29 mouse cellular contexts compared by ENCODE assay signal in genomic region chr2:151716318-151717055, GRCm38 (mm10). TPM values are rescaled to one million over a fixed set of nuclear protein-coding genes. Genes with fewer than 3 reads are reported as not detected.
DNase-seq lines count a peak whose midpoint lies in the region; ATAC-seq and TF ChIP-seq lines count a peak whose summit lies in the region.
"Had no signal": no experiment of that assay in that cellular context is flagged by ENCODE, and none has a peak within 500 bp of the region (broad histone marks: within the 10 kb centered on the region; RNA-seq: fewer than 3 reads in every experiment).

No protein-coding gene starts in this region.

- H3K4me3 ChIP-seq in kidney, postnatal 0 days (replicated peaks; ENCODE audit: low read depth, low read length), result no peak overlapping the region
- no peak overlapping the region for H3K4me3 ChIP-seq in lung, embryonic 14.5 days (ENCODE audit: low read depth, low read length)
- H3K4me3 ChIP-seq in lung, postnatal 0 days (ENCODE audit: low read depth, low read length), result no peak overlapping the region
- H3K4me3 ChIP-seq: embryonic facial prominence, embryonic 10.5 days; embryonic facial prominence, embryonic 13.5 days; erythroblast, embryonic 14.5 days; forebrain, embryonic 12.5 days; forebrain, embryonic 15.5 days; gastrocnemius, adult 2 months; heart, embryonic 12.5 days; heart, embryonic 15.5 days had no signal

- WGBS in kidney, postnatal 0 days, result 54% methylated on average over 2 of the region's 2 CpGs
- WGBS in lung, embryonic 14.5 days, result 47% methylated on average over 2 of the region's 2 CpGs
- 55% methylated on average over 2 of the region's 2 CpGs for whole genome bisulfite sequencing in lung, postnatal 0 days

- no peak overlapping the region for H3K27ac ChIP-seq in kidney, postnatal 0 days
- H3K27ac ChIP-seq in lung, embryonic 14.5 days (ENCODE audit: low read depth), result no peak overlapping the region
- H3K27ac ChIP-seq in lung, postnatal 0 days (ENCODE audit: low read length), result no peak overlapping the region
- H3K27ac ChIP-seq: embryonic facial prominence, embryonic 10.5 days; embryonic facial prominence, embryonic 13.5 days; forebrain, embryonic 12.5 days; forebrain, embryonic 15.5 days; gastrocnemius, adult 2 months; heart, embryonic 15.5 days; hindbrain, embryonic 14.5 days had no signal

- no peak for TF ChIP-seq CTCF in kidney, postnatal 0 days (IDR thresholded peaks at IDR 0.05; ENCODE audit: low read depth)
- TF ChIP-seq CTCF in lung, embryonic 14.5 days (IDR thresholded peaks at IDR 0.05; ENCODE audit: low read depth), result no peak
- TF ChIP-seq CTCF in lung, postnatal 0 days (IDR thresholded peaks at IDR 0.05), result no peak

- H3K4me2 ChIP-seq in kidney, postnatal 0 days (ENCODE audit: low read length), result no peak overlapping the region
- H3K4me2 ChIP-seq in lung, embryonic 14.5 days, result no peak overlapping the region
- no peak overlapping the region for H3K4me2 ChIP-seq in lung, postnatal 0 days (replicated peaks; ENCODE audit: low read depth, low read length)
- H3K4me2 ChIP-seq: embryonic facial prominence, embryonic 13.5 days; forebrain, embryonic 12.5 days; forebrain, embryonic 15.5 days; heart, embryonic 12.5 days; heart, embryonic 15.5 days; hindbrain, embryonic 14.5 days had no signal

- ATAC-seq in frontal cortex, adult (ENCODE audit: low TSS enrichment), result 0 out of 2 replicates have a peak, but pooled peaks have one; percentile 15
- no peak for ATAC-seq in kidney, postnatal 0 days (replicated peaks; ENCODE audit: low FRiP score, low read depth)
- ATAC-seq in lung, embryonic 14.5 days (ENCODE audit: insufficient read depth), result peak; percentile 88
- ATAC-seq in lung, postnatal 0 days, result peak; percentile 57
- ATAC-seq: activated CD4-positive, CD25-positive, alpha-beta regulatory T cell, adult 4 months; forebrain, embryonic 15.5 days had no signal

- TF ChIP-seq EP300 in lung, postnatal 0 days (IDR thresholded peaks at IDR 0.05), result no peak

- H3K9me3 ChIP-seq in kidney, postnatal 0 days (replicated peaks; ENCODE audit: low read length), result no peaks in the 10 kb centered on the region
- no peaks in the 10 kb centered on the region for H3K9me3 ChIP-seq in lung, embryonic 14.5 days (ENCODE audit: low read depth, low read length)
- H3K9me3 ChIP-seq in lung, postnatal 0 days (ENCODE audit: low read length), result no peaks in the 10 kb centered on the region
- H3K9me3 ChIP-seq: embryonic facial prominence, embryonic 10.5 days; embryonic facial prominence, embryonic 13.5 days; forebrain, embryonic 12.5 days; forebrain, embryonic 15.5 days; heart, embryonic 12.5 days; heart, embryonic 15.5 days had no signal

- no peak for DNase-seq in frontal cortex, adult 2 months (ENCODE audit: extremely low spot score in 1 of 2, low spot score in 1 of 2)
- peak; percentile 28 for DNase-seq in kidney, postnatal 0 days (ENCODE audit: low spot score)
- no peak for DNase-seq in kidney, postnatal 25 days
- peak; percentile 77 for DNase-seq in lung, embryonic 14.5 days
- DNase-seq in lung, postnatal 4 days, result no peak
- DNase-seq in lung, postnatal 0 days (ENCODE audit: low spot score), result peak; percentile 60
- DNase-seq in lung, postnatal 14 days, result no peak
- DNase-seq: adrenal gland, adult 8-10 months; adrenal gland, postnatal 25 days; cerebellum, adult 11-12 months; cerebellum, adult 8-10 months; cerebellum, postnatal 10 days; cerebellum, postnatal 36 days; embryo, embryonic 11 days; gastrocnemius, adult 2 months; gastrocnemius, postnatal 14 days; heart, adult 11 months; heart, postnatal 14 days; heart, postnatal 4 days had no signal

- no peak overlapping the region for H3K9ac ChIP-seq in kidney, postnatal 0 days (ENCODE audit: low read depth, low read length)
- H3K9ac ChIP-seq in lung, embryonic 14.5 days, result no peak overlapping the region
- no peak overlapping the region for H3K9ac ChIP-seq in lung, postnatal 0 days (replicated peaks; ENCODE audit: low read depth)
- H3K9ac ChIP-seq: embryonic facial prominence, embryonic 13.5 days; forebrain, embryonic 12.5 days; forebrain, embryonic 15.5 days; heart, embryonic 12.5 days; heart, embryonic 15.5 days; hindbrain, embryonic 14.5 days had no signal

- peaks cover 14% of the 10 kb centered on the region; the same call in 1 of the 2 replicates for H3K36me3 ChIP-seq in kidney, postnatal 0 days (ENCODE audit: insufficient read depth, low read length)
- peaks cover 36% of the 10 kb centered on the region for H3K36me3 ChIP-seq in lung, embryonic 14.5 days (ENCODE audit: insufficient read depth)
- H3K36me3 ChIP-seq in lung, postnatal 0 days (ENCODE audit: insufficient read depth, low read length), result peaks cover 24% of the 10 kb centered on the region

- no peaks in the 10 kb centered on the region for H3K4me1 ChIP-seq in kidney, postnatal 0 days (replicated peaks; ENCODE audit: insufficient read depth, low read length)
- no peaks in the 10 kb centered on the region for H3K4me1 ChIP-seq in lung, embryonic 14.5 days (ENCODE audit: insufficient read depth)
- no peaks in the 10 kb centered on the region for H3K4me1 ChIP-seq in lung, postnatal 0 days (ENCODE audit: insufficient read depth, low read depth, low read length)
- H3K4me1 ChIP-seq: embryonic facial prominence, embryonic 10.5 days; embryonic facial prominence, embryonic 13.5 days; forebrain, embryonic 12.5 days; forebrain, embryonic 15.5 days; heart, embryonic 12.5 days; heart, embryonic 15.5 days had no signal

- H3K27me3 ChIP-seq in kidney, postnatal 0 days (ENCODE audit: insufficient read depth, low read length), result no peaks in the 10 kb centered on the region
- H3K27me3 ChIP-seq in lung, embryonic 14.5 days (ENCODE audit: insufficient read depth, low read length), result no peaks in the 10 kb centered on the region
- H3K27me3 ChIP-seq in lung, postnatal 0 days (replicated peaks; ENCODE audit: insufficient read depth, low read length), result no peaks in the 10 kb centered on the region
- H3K27me3 ChIP-seq: embryonic facial prominence, embryonic 13.5 days; forebrain, embryonic 12.5 days; forebrain, embryonic 15.5 days; heart, embryonic 12.5 days; heart, embryonic 15.5 days had no signal

RNA-seq across cellular contexts. Expression of gene Tmem74b, which starts 14.7 kb away (rescaled TPM):
- 6.3 and 7.1 TPM in 2 replicates for polyA plus RNA-seq in frontal cortex, adult 2 months (2012; rRNA removed)
- 0.38 and 0.40 TPM in 2 replicates for polyA plus RNA-seq in kidney, postnatal 0 days (2015; fragmentation: Nextera tagmentation; extraction: Ambion mirVana)
- polyA plus RNA-seq in lung, embryonic 14.5 days (2014; fragmentation: Nextera tagmentation; extraction: Ambion mirVana), result 1.5 and 1.9 TPM in 2 replicates
- polyA plus RNA-seq in lung, postnatal 0 days (2015; fragmentation: Nextera tagmentation; extraction: Ambion mirVana), result 0.57 and 0.63 TPM in 2 replicates
- polyA plus RNA-seq: activated CD4-positive, CD25-positive, alpha-beta regulatory T cell, adult 4 months; erythroblast, embryonic 14.5 days had no signal

RNA-seq across cellular contexts. Expression of gene Psmf1, which starts 27.5 kb away (rescaled TPM):
- polyA plus RNA-seq in frontal cortex, adult 2 months (2012; rRNA removed), result 38.7 and 41.4 TPM in 2 replicates
- polyA plus RNA-seq in kidney, postnatal 0 days (2015; fragmentation: Nextera tagmentation; extraction: Ambion mirVana), result 45.1 and 46.6 TPM in 2 replicates
- 41.3 and 42.1 TPM in 2 replicates for polyA plus RNA-seq in lung, embryonic 14.5 days (2014; fragmentation: Nextera tagmentation; extraction: Ambion mirVana)
- polyA plus RNA-seq in lung, postnatal 0 days (2015; fragmentation: Nextera tagmentation; extraction: Ambion mirVana), result 32.5 and 38.5 TPM in 2 replicates

RNA-seq across cellular contexts. Expression of gene Rad21l, which starts 48.2 kb away (rescaled TPM):
- 0.34 and 0.62 TPM in 2 replicates for polyA plus RNA-seq in frontal cortex, adult 2 months (2012; rRNA removed)
- polyA plus RNA-seq in kidney, postnatal 0 days (2015; fragmentation: Nextera tagmentation; extraction: Ambion mirVana), result not detected in 2 replicates
- polyA plus RNA-seq in lung, embryonic 14.5 days (2014; fragmentation: Nextera tagmentation; extraction: Ambion mirVana), result not detected in 2 replicates
- polyA plus RNA-seq in lung, postnatal 0 days (2015; fragmentation: Nextera tagmentation; extraction: Ambion mirVana), result not detected in 2 replicates
- polyA plus RNA-seq: activated CD4-positive, CD25-positive, alpha-beta regulatory T cell, adult 4 months; embryonic facial prominence, embryonic 10.5 days; embryonic facial prominence, embryonic 13.5 days; erythroblast, embryonic 14.5 days; forebrain, embryonic 12.5 days; heart, embryonic 12.5 days; heart, embryonic 15.5 days had no signal

Comparison
In these comparisons a context has a peak if more than half of its experiments do, and no peak if none do; other contexts are left out.
1. DNase-seq: peak in kidney, postnatal 0 days (single experiment), lung, embryonic 14.5 days (single experiment) and lung, postnatal 0 days (single experiment); none in frontal cortex, adult 2 months (0 of 2), kidney, postnatal 25 days (0 of 2), lung, postnatal 4 days (0 of 2) and lung, postnatal 14 days (single experiment).